Comparison of ENCODE assay signal across 24 mouse cellular contexts in the genomic region with DNA sequence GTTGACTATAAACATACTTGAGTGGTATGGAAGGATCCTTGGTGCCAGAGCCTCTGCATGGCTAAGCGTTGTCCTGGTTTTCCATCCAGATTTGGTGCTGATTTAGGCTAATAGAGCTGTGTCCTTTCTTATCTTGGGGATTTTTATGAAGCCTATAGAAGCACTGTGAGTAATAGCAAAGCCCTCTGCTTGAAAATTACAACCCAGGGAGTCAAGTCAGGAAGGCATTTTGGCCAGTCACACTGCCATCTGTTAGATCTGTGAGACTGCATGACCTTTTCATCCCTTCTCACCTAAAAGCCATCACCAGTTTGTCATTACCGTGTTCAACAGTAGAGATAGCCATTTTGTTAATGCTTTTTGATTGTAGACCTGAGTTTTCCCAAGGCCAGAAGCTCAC. TPM values are rescaled to one million over a fixed set of nuclear protein-coding genes. Genes with fewer than 3 reads are reported as not detected.
"Had no signal": no experiment of that assay in that cellular context is flagged by ENCODE, and none has a peak within 500 bp of the region (broad histone marks: within the 10 kb centered on the region; RNA-seq: fewer than 3 reads in every experiment).

No protein-coding gene starts in this region.

- H3K9me3 ChIP-seq: limb, embryonic 10.5 days; limb, embryonic 13.5 days; liver, embryonic 12.5 days; liver, embryonic 15.5 days; lung, embryonic 15.5 days; megakaryocyte, embryonic 14.5 days; midbrain, embryonic 10.5 days; midbrain, embryonic 13.5 days; neural tube, embryonic 13.5 days had no signal

- H3K36me3 ChIP-seq: limb, embryonic 10.5 days; limb, embryonic 13.5 days; liver, embryonic 12.5 days; liver, embryonic 15.5 days; lung, embryonic 15.5 days; midbrain, embryonic 10.5 days; midbrain, embryonic 13.5 days; neural tube, embryonic 13.5 days had no signal

- H3K4me1 ChIP-seq: liver, embryonic 12.5 days; liver, embryonic 15.5 days; lung, embryonic 15.5 days; megakaryocyte, embryonic 14.5 days; midbrain, embryonic 10.5 days; midbrain, embryonic 13.5 days; neural tube, embryonic 13.5 days had no signal

- H3K4me2 ChIP-seq: limb, embryonic 13.5 days; liver, embryonic 12.5 days; liver, embryonic 15.5 days; lung, embryonic 15.5 days; midbrain, embryonic 13.5 days; neural tube, embryonic 13.5 days had no signal

- H3K9ac ChIP-seq: limb, embryonic 13.5 days; liver, embryonic 12.5 days; liver, embryonic 15.5 days; lung, embryonic 15.5 days; midbrain, embryonic 13.5 days; neural tube, embryonic 13.5 days had no signal

- H3K27ac ChIP-seq: kidney, postnatal 0 days; layer of hippocampus, adult 2 months; limb, embryonic 10.5 days; limb, embryonic 13.5 days; liver, embryonic 12.5 days; liver, embryonic 15.5 days; lung, embryonic 15.5 days; midbrain, embryonic 10.5 days; midbrain, embryonic 13.5 days; neural tube, embryonic 13.5 days had no signal

- H3K27me3 ChIP-seq: limb, embryonic 13.5 days; liver, embryonic 12.5 days; liver, embryonic 15.5 days; lung, embryonic 15.5 days; megakaryocyte, embryonic 14.5 days; midbrain, embryonic 13.5 days; neural tube, embryonic 13.5 days had no signal

- ATAC-seq: liver, embryonic 12.5 days; midbrain, embryonic 13.5 days; midbrain, embryonic 16.5 days had no signal

- DNase-seq: kidney, postnatal 25 days; layer of hippocampus, adult 9-11 months; liver; lung, adult 18-20 months; lung, postnatal 10 days; lung, postnatal 36 days; thymus, adult 18-20 months; thymus, postnatal 14 days; thymus, postnatal 4 days had no signal

- H3K4me3 ChIP-seq: layer of hippocampus, adult 2 months; limb, embryonic 10.5 days; limb, embryonic 13.5 days; liver, embryonic 12.5 days; liver, embryonic 15.5 days; lung, embryonic 15.5 days; megakaryocyte, embryonic 14.5 days; midbrain, embryonic 10.5 days; midbrain, embryonic 13.5 days; myocyte; neural tube, embryonic 13.5 days had no signal

RNA-seq across cellular contexts. Expression of a gene that starts 2.7 kb away (rescaled TPM):
- polyA plus RNA-seq: kidney, postnatal 0 days; liver, embryonic 15.5 days; midbrain, embryonic 10.5 days; midbrain, embryonic 13.5 days; myocyte; neural tube, embryonic 13.5 days; small intestine, adult 2 months; stomach, embryonic 16.5 days had no signal
